Mouse (Mus musculus) intestine, embryonic 15.5 days (tissue): ENCODE data around the gene Ppm1m. TPM values are rescaled to one million over a fixed set of nuclear protein-coding genes. Genes with fewer than 3 reads are reported as not detected.

Experiments
- ATAC-seq: fragments of 200-750 bp; cut with Nextera tagmentation; 2 replicates; pipeline ENCODE4 v1.8.0; 2017; ENCODE audit warnings: moderate TSS enrichment, moderate library complexity
- H3K27ac ChIP-seq: fragments of 300-500 bp; sonication (generic); 2 replicates; pipeline ENCODE4 v1.5.1; 2015; ENCODE audit warnings: mild to moderate bottlenecking, inconsistent platforms
- H3K27me3 ChIP-seq: fragments of 300-500 bp; sonication (generic); replicated peaks from 2 replicates; pipeline ENCODE4 v1.6.1; 2015; ENCODE audit warnings: inconsistent platforms
- H3K36me3 ChIP-seq: fragments of 300-500 bp; sonication (generic); 2 replicates; pipeline ENCODE4 v1.6.1; 2015; ENCODE audit warnings: inconsistent platforms
- H3K4me1 ChIP-seq: fragments of 300-500 bp; sonication (generic); replicated peaks from 2 replicates; pipeline ENCODE4 v1.6.1; 2015; ENCODE audit warnings: inconsistent platforms
- H3K4me2 ChIP-seq: fragments of 300-500 bp; sonication (generic); replicated peaks from 2 replicates; pipeline ENCODE4 v1.6.1; 2015; ENCODE audit warnings: mild to moderate bottlenecking, inconsistent platforms
- H3K4me3 ChIP-seq: fragments of 300-500 bp; sonication (generic); replicated peaks from 2 replicates; pipeline ENCODE4 v1.5.1; 2015; ENCODE audit warnings: inconsistent platforms
- H3K9ac ChIP-seq: fragments of 300-500 bp; sonication (generic); 2 replicates; pipeline ENCODE4 v1.6.1; 2015; ENCODE audit warnings: inconsistent platforms
- H3K9me3 ChIP-seq: fragments of 300-500 bp; sonication (generic); 2 replicates; pipeline ENCODE4 v1.6.1; 2016; ENCODE audit warnings: inconsistent platforms
- WGBS: fragments of 180-500 bp; shearing (Covaris S2); methylation state at CpG from one replicate; pipeline ENCODE4 v1.1.7; 2015; 5-methylcytosine and 5-hydroxymethylcytosine counted together
- polyA plus RNA-seq: library from polyadenylated mRNA; unstranded; fragments of >200 nt; fragmentation: Nextera tagmentation; extraction: Ambion mirVana; gene quantifications from 2 replicates; pipeline ENCODE4 v1.2.1, GENCODE M21; 2015

Gene Ppm1m
- polyA plus RNA-seq, 1 experiment from 2014 or later, result 31.7 TPM

GRCm38 (mm10) chr9:106198962-106199458, 536 bp downstream of the Ppm1m start:
- WGBS, result under 1% methylated on average over 51 of the region's 51 CpGs
- H3K36me3 ChIP-seq, result peaks cover 9% of the 10 kb centered on the region; the same call in 1 of the 2 replicates
- no peaks in the 10 kb centered on the region for H3K9me3 ChIP-seq
- H3K4me1 ChIP-seq, result peaks cover 25% of the 10 kb centered on the region
- peak overlapping the region; percentile 79 for H3K4me2 ChIP-seq
- peak overlapping the region; percentile 75 for H3K9ac ChIP-seq
- peak overlapping the region; percentile 54 for H3K27ac ChIP-seq
- peak overlapping the region; percentile 72 for H3K4me3 ChIP-seq
- ATAC-seq, result peak; percentile 70
- H3K27me3 ChIP-seq, result no peaks in the 10 kb centered on the region

- H3K9ac ChIP-seq, result no peak overlapping the region
- H3K9me3 ChIP-seq, result no peaks in the 10 kb centered on the region
- 0 out of 2 replicates have a peak overlapping the region, but pooled peaks have one; percentile 79 for H3K4me2 ChIP-seq
- H3K4me3 ChIP-seq, result peak overlapping the region; percentile 72; the same call in 1 of the 2 replicates
- H3K4me1 ChIP-seq, result peaks cover 20% of the 10 kb centered on the region
- WGBS, result 88% methylated on average over 9 of the region's 9 CpGs
- H3K36me3 ChIP-seq, result peaks cover 9% of the 10 kb centered on the region; the same call in 1 of the 2 replicates
- ATAC-seq, result no peak
- no peaks in the 10 kb centered on the region for H3K27me3 ChIP-seq
- no peak overlapping the region for H3K27ac ChIP-seq
These were observed 1.8 kb downstream of the Ppm1m start for GRCm38 (mm10) chr9:106197732-106198131.

GRCm38 (mm10) chr9:106197081-106197713, 2.3 kb downstream of the Ppm1m start:
- no peaks in the 10 kb centered on the region for H3K9me3 ChIP-seq
- H3K27ac ChIP-seq, result no peak overlapping the region
- H3K4me1 ChIP-seq, result peaks cover 18% of the 10 kb centered on the region
- peaks cover 11% of the 10 kb centered on the region; the same call in 1 of the 2 replicates for H3K36me3 ChIP-seq
- no peaks in the 10 kb centered on the region for H3K27me3 ChIP-seq
- ATAC-seq, result no peak
- no peak overlapping the region for H3K9ac ChIP-seq
- H3K4me3 ChIP-seq, result no peak overlapping the region
- 90% methylated on average over 3 of the region's 3 CpGs for WGBS
- H3K4me2 ChIP-seq, result no peak overlapping the region

- H3K36me3 ChIP-seq, result peaks cover 22% of the 10 kb centered on the region
These were observed 3.9 kb downstream of the Ppm1m start for GRCm38 (mm10) chr9:106195693-106196092.

GRCm38 (mm10) chr9:106193930-106194807, 5.4 kb downstream of the Ppm1m start:
- no peak overlapping the region for H3K4me3 ChIP-seq
- no peaks in the 10 kb centered on the region for H3K27me3 ChIP-seq
- H3K9me3 ChIP-seq, result no peaks in the 10 kb centered on the region
- H3K4me1 ChIP-seq, result peaks cover 9% of the 10 kb centered on the region
- H3K36me3 ChIP-seq, result peaks cover 37% of the 10 kb centered on the region
- no peak overlapping the region for H3K27ac ChIP-seq
- ATAC-seq, result no peak
- H3K9ac ChIP-seq, result no peak overlapping the region
- 88% methylated on average over 8 of the region's 8 CpGs for WGBS
- H3K4me2 ChIP-seq, result no peak overlapping the region

More at GRCm38 (mm10) chr9:106195693-106196092, 3.9 kb downstream of the Ppm1m start:
- no peak overlapping the region for H3K27ac ChIP-seq
- no peak for ATAC-seq
- WGBS, result 85% methylated on average over 8 of the region's 8 CpGs
- H3K4me3 ChIP-seq, result no peak overlapping the region
- peaks cover 16% of the 10 kb centered on the region for H3K4me1 ChIP-seq
- H3K9ac ChIP-seq, result no peak overlapping the region
- H3K27me3 ChIP-seq, result no peaks in the 10 kb centered on the region
- no peak overlapping the region for H3K4me2 ChIP-seq
- no peaks in the 10 kb centered on the region for H3K9me3 ChIP-seq

- WGBS, result 86% methylated on average over 1 of the region's 1 CpGs
These were observed 6.5 kb downstream of the Ppm1m start for GRCm38 (mm10) chr9:106192998-106193397.

GRCm38 (mm10) chr9:106192024-106192423, 7.5 kb downstream of the Ppm1m start:
- ATAC-seq, result no peak
- no peak overlapping the region for H3K4me2 ChIP-seq
- no peaks in the 10 kb centered on the region for H3K4me1 ChIP-seq
- H3K9me3 ChIP-seq, result no peaks in the 10 kb centered on the region
- H3K27me3 ChIP-seq, result no peaks in the 10 kb centered on the region
- H3K9ac ChIP-seq, result no peak overlapping the region
- peaks cover 55% of the 10 kb centered on the region for H3K36me3 ChIP-seq
- H3K4me3 ChIP-seq, result no peak overlapping the region
- WGBS, result 94% methylated on average over 8 of the region's 8 CpGs
- H3K27ac ChIP-seq, result no peak overlapping the region

More at GRCm38 (mm10) chr9:106192998-106193397, 6.5 kb downstream of the Ppm1m start:
- Histone ChIP-seq H3K9me3 (no peaks in the 10 kb centered on the region), H3K27me3 (no peaks in the 10 kb centered on the region), H3K4me1 (peaks cover 3% of the 10 kb centered on the region; the same call in 1 of the 2 replicates), H3K36me3 (peaks cover 47% of the 10 kb centered on the region), H3K9ac (no peak overlapping the region), H3K4me2 (no peak overlapping the region), H3K27ac (no peak overlapping the region), H3K4me3 (no peak overlapping the region)
- ATAC-seq, result no peak

GRCm38 (mm10) chr9:106191355-106191754, 8.2 kb downstream of the Ppm1m start:
- no peak overlapping the region for H3K27ac ChIP-seq
- H3K36me3 ChIP-seq, result peaks cover 57% of the 10 kb centered on the region
- H3K9me3 ChIP-seq, result no peaks in the 10 kb centered on the region
- H3K4me2 ChIP-seq, result no peak overlapping the region
- H3K4me3 ChIP-seq, result no peak overlapping the region
- no peaks in the 10 kb centered on the region for H3K27me3 ChIP-seq
- WGBS, result 91% methylated on average over 1 of the region's 1 CpGs
- H3K9ac ChIP-seq, result no peak overlapping the region
- no peaks in the 10 kb centered on the region for H3K4me1 ChIP-seq
- ATAC-seq, result no peak

GRCm38 (mm10) chr9:106183996-106184395, 15.6 kb downstream of the Ppm1m start:
- no peaks in the 10 kb centered on the region for H3K4me1 ChIP-seq
- no peak overlapping the region for H3K4me3 ChIP-seq
- H3K27me3 ChIP-seq, result no peaks in the 10 kb centered on the region
- H3K9ac ChIP-seq, result no peak overlapping the region
- H3K4me2 ChIP-seq, result no peak overlapping the region
- no peaks in the 10 kb centered on the region for H3K9me3 ChIP-seq
- ATAC-seq, result no peak
- no peak overlapping the region for H3K27ac ChIP-seq
- peaks cover 65% of the 10 kb centered on the region for H3K36me3 ChIP-seq
- WGBS, result 75% methylated on average over 5 of the region's 5 CpGs

GRCm38 (mm10) chr9:106182146-106182545, 17.4 kb downstream of the Ppm1m start:
- no peak overlapping the region for H3K27ac ChIP-seq

GRCm38 (mm10) chr9:106179964-106180363, 19.6 kb downstream of the Ppm1m start:
- H3K9ac ChIP-seq, result no peak overlapping the region
- 93% methylated on average over 3 of the region's 3 CpGs for WGBS
- peaks cover 36% of the 10 kb centered on the region for H3K36me3 ChIP-seq

More at GRCm38 (mm10) chr9:106182146-106182545, 17.4 kb downstream of the Ppm1m start:
- ATAC-seq, result no peak
- 90% methylated on average over 4 of the region's 4 CpGs for WGBS
- H3K9me3 ChIP-seq, result no peaks in the 10 kb centered on the region
- no peaks in the 10 kb centered on the region for H3K27me3 ChIP-seq
- H3K9ac ChIP-seq, result no peak overlapping the region
- H3K36me3 ChIP-seq, result peaks cover 48% of the 10 kb centered on the region
- H3K4me1 ChIP-seq, result no peaks in the 10 kb centered on the region
- H3K4me2 ChIP-seq, result no peak overlapping the region
- no peak overlapping the region for H3K4me3 ChIP-seq

GRCm38 (mm10) chr9:106179454-106179853, 20.1 kb downstream of the Ppm1m start:
- Histone ChIP-seq H3K9me3 (no peaks in the 10 kb centered on the region), H3K4me3 (no peak overlapping the region), H3K4me1 (peaks cover 9% of the 10 kb centered on the region; the same call in 1 of the 2 replicates), H3K9ac (no peak overlapping the region), H3K27me3 (no peaks in the 10 kb centered on the region), H3K36me3 (peaks cover 30% of the 10 kb centered on the region), H3K4me2 (no peak overlapping the region), H3K27ac (no peak overlapping the region)
- no peak for ATAC-seq
- 74% methylated on average over 2 of the region's 2 CpGs for WGBS

More at GRCm38 (mm10) chr9:106179964-106180363, 19.6 kb downstream of the Ppm1m start:
- H3K27me3 ChIP-seq, result no peaks in the 10 kb centered on the region
- H3K4me1 ChIP-seq, result peaks cover 5% of the 10 kb centered on the region; the same call in 1 of the 2 replicates
- no peak overlapping the region for H3K4me3 ChIP-seq
- H3K4me2 ChIP-seq, result no peak overlapping the region
- ATAC-seq, result no peak
- no peak overlapping the region for H3K27ac ChIP-seq
- H3K9me3 ChIP-seq, result no peaks in the 10 kb centered on the region
